Mouse (Mus musculus): ENCODE measurements around the gene Nr1h2. TPM values are rescaled to one million over a fixed set of nuclear protein-coding genes. Genes with fewer than 3 reads are reported as not detected.

The Nr1h2 gene
- polyA plus RNA-seq, 2 experiments, result 63.8 to 88.9 TPM

DNA sequence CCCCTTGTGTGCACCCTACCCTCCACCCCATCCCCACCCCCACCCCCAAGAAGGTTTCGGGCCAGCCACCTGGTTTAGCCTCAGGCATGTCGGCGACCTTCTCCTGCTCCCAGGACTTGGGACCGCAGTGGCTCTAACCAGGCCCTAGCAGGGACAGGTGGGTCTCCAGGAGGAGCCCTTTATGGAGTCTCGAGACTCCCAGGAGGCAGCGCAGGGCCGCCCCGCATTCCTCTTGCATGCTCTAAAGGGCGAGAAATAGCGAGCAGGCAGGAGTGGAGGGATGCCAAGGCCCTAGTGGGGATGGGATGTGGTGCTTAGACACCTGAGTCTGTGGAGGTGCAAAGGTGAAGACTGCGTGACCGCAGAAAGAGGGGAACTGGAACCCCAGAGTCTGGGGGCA, 29.2 kb downstream of the Nr1h2 start, which contains the start of gene Mybpc2:
Gene Mybpc2 (minus strand): TSS at position 155 of the 400 bp plus-strand sequence.
- H3K36me3 ChIP-seq (ENCODE audit: control insufficient read depth, insufficient read depth, low read length), result no peaks in the 10 kb centered on the region
- ATAC-seq (ENCODE audit: low FRiP score, low read depth) (no peak), DNase-seq (ENCODE audit: low spot score) (no peak)
- no peak within 1 kb of the TSS for H3K4me3 ChIP-seq (replicated peaks; ENCODE audit: low read length)
- no peak within 1 kb of the TSS for H3K27ac ChIP-seq (replicated peaks; ENCODE audit: low read depth, low read length)
- peaks cover 7% of the 10 kb centered on the region for H3K4me1 ChIP-seq (ENCODE audit: control insufficient read depth, insufficient read depth, low read length)
- no peak within 1 kb of the TSS for H3K9ac ChIP-seq (ENCODE audit: low read depth, low read length, severe bottlenecking)
- 20% methylated on average over 12 of the region's 12 CpGs for WGBS
- H3K27me3 ChIP-seq (ENCODE audit: control insufficient read depth, insufficient read depth, low read length), result peaks cover 62% of the 10 kb centered on the region
- no peak for TF ChIP-seq POLR2A (IDR thresholded peaks at IDR 0.05; ENCODE audit: borderline replicate concordance, extremely low read depth, insufficient read depth, insufficient read length)
- H3K4me2 ChIP-seq (replicated peaks; ENCODE audit: low read depth, low read length, severe bottlenecking), result no peak within 1 kb of the TSS
- no peaks in the 10 kb centered on the region for H3K9me3 ChIP-seq (ENCODE audit: control insufficient read depth, low read length)

DNA sequence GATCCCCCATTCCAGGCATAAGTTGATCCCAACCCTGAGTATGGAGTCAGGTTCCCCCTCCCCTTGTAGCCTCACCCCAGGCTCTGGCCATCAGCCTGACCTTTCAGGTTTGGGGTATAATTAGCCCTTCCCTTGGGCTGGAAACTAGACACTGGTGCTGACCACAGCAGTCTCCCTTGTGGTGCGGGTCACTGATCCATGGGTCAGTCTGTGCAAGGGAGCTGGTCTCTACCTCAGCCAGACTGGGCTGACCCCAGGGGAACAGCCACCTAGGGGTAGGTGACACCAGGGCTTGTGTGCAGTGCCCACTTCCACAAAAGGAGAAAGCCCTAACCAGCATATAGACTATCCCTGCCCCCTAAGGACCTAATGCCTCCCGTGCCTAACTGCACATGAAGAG, 30.7 kb downstream of the Nr1h2 start:
- H3K9ac ChIP-seq (ENCODE audit: low read depth, low read length, severe bottlenecking), result no peak overlapping the region
- no peak overlapping the region for H3K4me3 ChIP-seq (replicated peaks; ENCODE audit: low read length)
- no peaks in the 10 kb centered on the region for H3K9me3 ChIP-seq (ENCODE audit: control insufficient read depth, low read length)
- no peak for TF ChIP-seq POLR2A (IDR thresholded peaks at IDR 0.05; ENCODE audit: borderline replicate concordance, extremely low read depth, insufficient read depth, insufficient read length)
- H3K27me3 ChIP-seq (ENCODE audit: control insufficient read depth, insufficient read depth, low read length), result peaks cover 58% of the 10 kb centered on the region
- peaks cover 4% of the 10 kb centered on the region for H3K4me1 ChIP-seq (ENCODE audit: control insufficient read depth, insufficient read depth, low read length)
- no peak for ATAC-seq (ENCODE audit: low FRiP score, low read depth)
- DNase-seq (ENCODE audit: low spot score), result no peak
- WGBS, result 76% methylated on average over 2 of the region's 2 CpGs
- H3K27ac ChIP-seq (replicated peaks; ENCODE audit: low read depth, low read length), result no peak overlapping the region
- no peak overlapping the region for H3K4me2 ChIP-seq (replicated peaks; ENCODE audit: low read depth, low read length, severe bottlenecking)
- no peaks in the 10 kb centered on the region for H3K36me3 ChIP-seq (ENCODE audit: control insufficient read depth, insufficient read depth, low read length)

DNA sequence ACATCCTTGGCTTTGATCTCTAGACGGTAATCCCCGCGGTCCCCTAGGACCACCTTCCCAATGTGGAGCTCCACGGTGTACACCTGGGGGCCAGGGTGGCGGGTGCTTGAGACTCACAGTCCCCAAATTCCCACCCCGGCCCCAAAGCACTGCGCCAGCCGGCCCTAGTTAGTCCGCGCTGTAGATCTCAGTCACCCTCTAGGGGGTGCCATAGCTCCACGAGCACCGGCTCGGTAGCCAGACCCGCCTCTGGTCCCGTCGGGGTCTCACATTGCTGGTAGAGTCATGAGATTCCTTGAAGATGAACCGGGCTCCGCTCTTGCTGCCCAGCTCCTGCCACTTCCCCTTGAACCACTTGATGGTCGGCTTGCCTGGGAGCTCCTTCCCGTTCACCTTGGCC, 32.0 kb downstream of the Nr1h2 start:
- Histone ChIP-seq H3K27ac (replicated peaks; ENCODE audit: low read depth, low read length) (no peak overlapping the region), H3K36me3 (ENCODE audit: control insufficient read depth, insufficient read depth, low read length) (no peaks in the 10 kb centered on the region), H3K4me3 (replicated peaks; ENCODE audit: low read length) (no peak overlapping the region), H3K4me2 (replicated peaks; ENCODE audit: low read depth, low read length, severe bottlenecking) (0 out of 2 replicates have a peak overlapping the region, but pooled peaks have one; percentile 23), H3K27me3 (ENCODE audit: control insufficient read depth, insufficient read depth, low read length) (peaks cover 55% of the 10 kb centered on the region), H3K9ac (ENCODE audit: low read depth, low read length, severe bottlenecking) (peak overlapping the region; percentile 38; the same call in 1 of the 2 replicates), H3K4me1 (ENCODE audit: control insufficient read depth, insufficient read depth, low read length) (no peaks in the 10 kb centered on the region), H3K9me3 (ENCODE audit: control insufficient read depth, low read length) (no peaks in the 10 kb centered on the region)
- 3% methylated on average over 20 of the region's 20 CpGs for WGBS
- ATAC-seq (ENCODE audit: low FRiP score, low read depth) (peak; percentile 56), DNase-seq (ENCODE audit: low spot score) (peak; percentile 54)
- TF ChIP-seq POLR2A (IDR thresholded peaks at IDR 0.05; ENCODE audit: borderline replicate concordance, extremely low read depth, insufficient read depth, insufficient read length), result no peak

DNA sequence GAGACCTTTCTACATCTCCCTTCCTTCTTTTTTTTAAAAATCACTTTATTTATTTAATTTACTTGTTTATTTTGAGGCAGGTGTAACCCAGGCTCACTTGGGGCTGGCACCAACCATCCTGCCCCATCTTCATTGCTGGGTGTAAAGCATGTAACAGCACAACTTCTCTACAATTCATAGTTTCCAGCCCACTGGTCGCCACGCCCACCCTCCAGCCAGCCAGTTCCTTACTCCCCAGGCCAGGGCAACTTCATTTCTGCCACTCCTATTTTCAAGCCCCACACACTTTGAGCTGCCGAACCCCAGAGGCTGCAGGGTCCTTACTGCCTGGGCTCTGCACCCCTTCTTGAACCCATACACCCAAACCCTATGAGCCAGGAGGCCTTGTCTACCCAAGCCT, 32.8 kb downstream of the Nr1h2 start:
- Histone ChIP-seq H3K9ac (ENCODE audit: low read depth, low read length, severe bottlenecking) (no peak overlapping the region), H3K9me3 (ENCODE audit: control insufficient read depth, low read length) (no peaks in the 10 kb centered on the region), H3K4me1 (ENCODE audit: control insufficient read depth, insufficient read depth, low read length) (no peaks in the 10 kb centered on the region), H3K4me3 (replicated peaks; ENCODE audit: low read length) (no peak overlapping the region), H3K36me3 (ENCODE audit: control insufficient read depth, insufficient read depth, low read length) (no peaks in the 10 kb centered on the region), H3K27ac (replicated peaks; ENCODE audit: low read depth, low read length) (no peak overlapping the region), H3K27me3 (ENCODE audit: control insufficient read depth, insufficient read depth, low read length) (peaks cover 51% of the 10 kb centered on the region), H3K4me2 (replicated peaks; ENCODE audit: low read depth, low read length, severe bottlenecking) (no peak overlapping the region)
- TF ChIP-seq POLR2A (IDR thresholded peaks at IDR 0.05; ENCODE audit: borderline replicate concordance, extremely low read depth, insufficient read depth, insufficient read length), result no peak
- DNase-seq (ENCODE audit: low spot score) (no peak), ATAC-seq (ENCODE audit: low FRiP score, low read depth) (no peak)
- 67% methylated on average over 3 of the region's 3 CpGs for WGBS

DNA sequence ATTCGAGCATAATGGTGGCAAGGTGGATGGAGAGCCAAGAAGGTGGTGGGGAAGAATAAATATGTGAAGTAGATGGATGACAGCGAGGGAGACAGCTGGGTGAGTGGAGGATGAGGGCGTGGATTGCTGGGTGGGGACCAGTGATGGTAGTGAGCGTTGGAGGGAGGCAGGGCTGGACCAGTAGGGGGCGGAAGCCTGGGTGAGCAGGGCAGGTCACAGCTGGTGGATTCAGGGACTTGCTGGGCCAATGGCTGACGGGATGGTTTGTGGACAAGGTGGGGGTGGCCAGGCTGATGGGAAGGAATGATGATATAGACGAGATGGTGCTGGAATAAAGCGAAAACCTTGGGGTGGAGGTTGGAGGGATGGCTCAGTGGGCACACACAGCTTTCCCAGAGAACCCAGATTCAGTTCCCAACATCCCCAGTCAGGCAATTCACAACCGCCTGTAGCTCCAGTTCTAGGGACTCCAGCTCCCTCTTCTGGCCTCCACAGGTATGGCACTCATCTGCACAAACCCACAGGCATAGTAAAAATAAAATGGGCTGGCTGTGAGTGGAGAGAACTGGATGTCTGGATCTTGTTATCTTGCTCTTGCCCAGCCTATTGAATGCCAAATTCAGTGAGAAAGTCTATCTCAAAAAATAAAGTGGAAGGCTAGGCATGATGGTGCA, 34.4 kb downstream of the Nr1h2 start:
- no peaks in the 10 kb centered on the region for H3K9me3 ChIP-seq (ENCODE audit: control insufficient read depth, low read length)
- DNase-seq (ENCODE audit: low spot score), result no peak
- no peak for TF ChIP-seq POLR2A (IDR thresholded peaks at IDR 0.05; ENCODE audit: borderline replicate concordance, extremely low read depth, insufficient read depth, insufficient read length)
- no peak overlapping the region for H3K4me3 ChIP-seq (replicated peaks; ENCODE audit: low read length)
- no peaks in the 10 kb centered on the region for H3K4me1 ChIP-seq (ENCODE audit: control insufficient read depth, insufficient read depth, low read length)
- WGBS, result 68% methylated on average over 9 of the region's 9 CpGs
- no peaks in the 10 kb centered on the region for H3K36me3 ChIP-seq (ENCODE audit: control insufficient read depth, insufficient read depth, low read length)
- H3K27me3 ChIP-seq (ENCODE audit: control insufficient read depth, insufficient read depth, low read length), result peaks cover 35% of the 10 kb centered on the region
- H3K4me2 ChIP-seq (replicated peaks; ENCODE audit: low read depth, low read length, severe bottlenecking), result no peak overlapping the region
- H3K9ac ChIP-seq (ENCODE audit: low read depth, low read length, severe bottlenecking), result no peak overlapping the region
- H3K27ac ChIP-seq (replicated peaks; ENCODE audit: low read depth, low read length), result no peak overlapping the region
- ATAC-seq (ENCODE audit: low FRiP score, low read depth), result no peak

Data from limb, embryonic 14.5 days (tissue).